Mouse (Mus musculus) intestine, postnatal 0 days (tissue): ENCODE results near the gene Ptprk. TPM values are rescaled to one million over a fixed set of nuclear protein-coding genes. Genes with fewer than 3 reads are reported as not detected.

ENCODE experiments used
- ATAC-seq: fragments of 200-750 bp; cut with Nextera tagmentation; 2 replicates; pipeline ENCODE4 v1.8.0; 2017; ENCODE audit warnings: mild to moderate bottlenecking, moderate TSS enrichment, moderate library complexity
- H3K27ac ChIP-seq: fragments of 300-500 bp; sonication (generic); 2 replicates; pipeline ENCODE4 v1.5.1; 2014; ENCODE audit warnings: mild to moderate bottlenecking, low read depth, low read length, moderate library complexity
- H3K27me3 ChIP-seq: fragments of 300-500 bp; sonication (generic); replicated peaks from 2 replicates; pipeline ENCODE4 v1.6.1; 2014; ENCODE audit warnings: low read length, mixed read lengths; ENCODE audit not compliant: control insufficient read depth, insufficient read depth
- H3K36me3 ChIP-seq: fragments of 300-500 bp; sonication (generic); 2 replicates; pipeline ENCODE4 v1.6.1; 2014; ENCODE audit warnings: mild to moderate bottlenecking, moderate library complexity; ENCODE audit not compliant: control insufficient read depth, insufficient read depth
- H3K4me1 ChIP-seq: fragments of 300-500 bp; sonication (generic); replicated peaks from 2 replicates; pipeline ENCODE4 v1.6.1; 2014; ENCODE audit warnings: antibody characterized with exemption, low read length, mixed read lengths; ENCODE audit not compliant: control insufficient read depth, insufficient read depth
- H3K4me2 ChIP-seq: fragments of 300-500 bp; sonication (generic); replicated peaks from 2 replicates; pipeline ENCODE4 v1.6.1; 2014; ENCODE audit warnings: low read depth, mild to moderate bottlenecking, moderate library complexity
- H3K4me3 ChIP-seq: fragments of 300-500 bp; sonication (generic); 2 replicates; pipeline ENCODE4 v1.5.1; 2014; ENCODE audit warnings: low read depth, low read length
- H3K9ac ChIP-seq: fragments of 300-500 bp; sonication (generic); 2 replicates; pipeline ENCODE4 v1.6.1; 2014; ENCODE audit warnings: mild to moderate bottlenecking, low read depth, low read length
- H3K9me3 ChIP-seq: fragments of 300-500 bp; sonication (generic); 2 replicates; pipeline ENCODE4 v1.6.1; 2016; ENCODE audit warnings: mixed run types; ENCODE audit not compliant: control insufficient read depth
- CTCF ChIP-seq: sonication (generic); IDR thresholded peaks from 2 replicates; pipeline ENCODE4 v1.5.1; 2016; ENCODE audit warnings: low read depth, mild to moderate bottlenecking, control low read depth, antibody characterized with exemption, moderate library complexity
- WGBS: fragments of 180-500 bp; shearing (Covaris S2); extraction: QIAGEN DNeasy Blood & Tissue Kit; methylation state at CpG from one replicate; pipeline ENCODE4 v1.1.7; 2014; 5-methylcytosine and 5-hydroxymethylcytosine counted together
- polyA plus RNA-seq: library from polyadenylated mRNA; unstranded; fragments of >200 nt; fragmentation: Nextera tagmentation; extraction: Ambion mirVana; gene quantifications from 2 replicates; pipeline ENCODE4 v1.2.1, GENCODE M21; 2015

The Ptprk gene
- polyA plus RNA-seq, 1 experiment from 2014 or later, result 29.5 TPM

GRCm38 (mm10) chr10:28306451-28307086, 231.9 kb downstream of the Ptprk start:
- Histone ChIP-seq H3K4me3 (no peak overlapping the region), H3K36me3 (no peaks in the 10 kb centered on the region), H3K9ac (no peak overlapping the region), H3K27ac (no peak overlapping the region), H3K27me3 (no peaks in the 10 kb centered on the region), H3K9me3 (no peaks in the 10 kb centered on the region), H3K4me2 (no peak overlapping the region), H3K4me1 (no peaks in the 10 kb centered on the region)
- 57% methylated on average over 6 of the region's 6 CpGs for whole genome bisulfite sequencing
- no peak for ATAC-seq
- TF ChIP-seq CTCF, result no peak

GRCm38 (mm10) chr10:28311369-28311768, 236.7 kb downstream of the Ptprk start:
- Histone ChIP-seq H3K9me3 (no peaks in the 10 kb centered on the region), H3K4me2 (no peak overlapping the region), H3K4me3 (no peak overlapping the region), H3K9ac (no peak overlapping the region), H3K4me1 (no peaks in the 10 kb centered on the region), H3K27me3 (no peaks in the 10 kb centered on the region), H3K27ac (no peak overlapping the region), H3K36me3 (no peaks in the 10 kb centered on the region)
- no peak for ATAC-seq
- WGBS, result 19% methylated on average over 1 of the region's 1 CpGs
- no peak for TF ChIP-seq CTCF

GRCm38 (mm10) chr10:28322995-28323394, 248.4 kb downstream of the Ptprk start:
- no peak overlapping the region for H3K4me3 ChIP-seq
- no peak overlapping the region for H3K4me2 ChIP-seq
- no peaks in the 10 kb centered on the region for H3K27me3 ChIP-seq
- ATAC-seq, result no peak
- H3K9me3 ChIP-seq, result no peaks in the 10 kb centered on the region
- no peaks in the 10 kb centered on the region for H3K36me3 ChIP-seq
- no peak overlapping the region for H3K27ac ChIP-seq
- no peak for TF ChIP-seq CTCF
- H3K4me1 ChIP-seq, result no peaks in the 10 kb centered on the region
- 91% methylated on average over 2 of the region's 2 CpGs for WGBS
- no peak overlapping the region for H3K9ac ChIP-seq

GRCm38 (mm10) chr10:28335232-28335631, 260.6 kb downstream of the Ptprk start:
- Histone ChIP-seq H3K27ac (peak overlapping the region; percentile 22; the same call in 1 of the 2 replicates), H3K4me3 (no peak overlapping the region), H3K9me3 (no peaks in the 10 kb centered on the region), H3K9ac (no peak overlapping the region), H3K36me3 (0 out of 2 replicates have a peak, but pooled peaks cover 3% of the 10 kb centered on the region), H3K4me1 (no peaks in the 10 kb centered on the region), H3K4me2 (no peak overlapping the region), H3K27me3 (no peaks in the 10 kb centered on the region)
- WGBS, result 71% methylated on average over 5 of the region's 5 CpGs
- peak; percentile 94 for ATAC-seq
- TF ChIP-seq CTCF, result no peak

- no peaks in the 10 kb centered on the region for H3K9me3 ChIP-seq
- WGBS, result 64% methylated on average over 5 of the region's 5 CpGs
- no peaks in the 10 kb centered on the region for H3K27me3 ChIP-seq
- H3K4me3 ChIP-seq, result no peak overlapping the region
- H3K36me3 ChIP-seq, result 0 out of 2 replicates have a peak, but pooled peaks cover 3% of the 10 kb centered on the region
- TF ChIP-seq CTCF, result no peak
- no peak overlapping the region for H3K27ac ChIP-seq
- H3K9ac ChIP-seq, result no peak overlapping the region
- no peak overlapping the region for H3K4me2 ChIP-seq
- ATAC-seq, result no peak
- H3K4me1 ChIP-seq, result no peaks in the 10 kb centered on the region
Measured at GRCm38 (mm10) chr10:28338536-28338935, 263.9 kb downstream of the Ptprk start.

GRCm38 (mm10) chr10:28345196-28345681, 270.6 kb downstream of the Ptprk start:
- TF ChIP-seq CTCF, result no peak
- Histone ChIP-seq H3K4me2 (no peak overlapping the region), H3K36me3 (no peaks in the 10 kb centered on the region), H3K27ac (no peak overlapping the region), H3K9me3 (no peaks in the 10 kb centered on the region), H3K4me1 (no peaks in the 10 kb centered on the region), H3K9ac (no peak overlapping the region), H3K4me3 (no peak overlapping the region), H3K27me3 (no peaks in the 10 kb centered on the region)
- WGBS, result 92% methylated on average over 8 of the region's 8 CpGs
- ATAC-seq, result no peak
